Mouse (Mus musculus): ENCODE measurements around the gene Polr2a. TPM values are rescaled to one million over a fixed set of nuclear protein-coding genes. Genes with fewer than 3 reads are reported as not detected.
"Not testable (repeated sequence)": the region's sequence is repeated elsewhere in the genome, so short reads cannot be mapped to it uniquely, and the experiment has no call there.

Polr2a gene
- total RNA-seq, 2 experiments from 2014 or later, result 27.4 to 33.4 TPM

- DNase-seq, result no peak
Observed at GRCm38 (mm10) chr11:69754233-69754632, 4.2 kb downstream of the Polr2a start.

DNA sequence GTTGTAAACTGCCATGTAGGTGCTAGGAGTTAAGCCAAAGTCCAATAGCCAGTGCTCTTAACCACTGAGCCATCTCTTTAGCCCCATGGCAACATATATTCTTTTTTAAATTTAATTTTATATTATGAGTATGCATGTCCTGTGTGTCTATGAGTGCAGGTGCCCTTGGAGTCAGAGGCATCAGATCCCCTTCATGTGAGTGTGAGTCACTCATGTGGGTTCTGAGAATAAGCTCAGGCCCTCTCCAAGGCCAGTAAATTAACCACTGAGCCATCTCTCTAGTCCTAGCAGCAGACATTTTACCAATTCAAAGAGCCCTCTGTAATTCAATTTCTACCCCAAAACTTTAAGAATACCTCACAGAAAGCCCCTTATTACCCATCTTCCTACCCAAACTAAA lies 5.8 kb downstream of the Polr2a start:
- DNase-seq, result no peak

DNA sequence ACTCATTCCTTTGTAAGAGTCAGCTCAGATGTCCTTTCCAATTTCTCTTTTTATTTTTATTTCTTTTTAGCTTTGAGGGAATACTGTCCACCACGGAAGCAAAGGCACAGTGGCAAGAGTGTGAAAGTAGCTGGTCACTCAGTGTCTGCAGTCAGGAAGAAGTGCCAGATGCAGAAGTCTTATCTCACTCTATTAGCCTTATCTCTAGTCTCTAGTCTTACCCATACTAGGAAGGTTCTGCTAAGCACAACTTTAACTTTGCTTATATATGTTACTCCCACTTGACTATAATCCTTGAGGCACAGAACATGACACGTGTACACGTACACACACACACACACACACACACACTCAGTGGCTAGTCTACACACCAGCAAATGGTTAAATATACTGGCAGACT lies 6.8 kb downstream of the Polr2a start:
- no peak for DNase-seq

GRCm38 (mm10) chr11:69731408-69731807 lies 27.0 kb downstream of the Polr2a start:
- DNase-seq, result not testable (repeated sequence)

GRCm38 (mm10) chr11:69729063-69729462 lies 29.4 kb downstream of the Polr2a start:
- DNase-seq, result peak; percentile 43 to 73

DNA sequence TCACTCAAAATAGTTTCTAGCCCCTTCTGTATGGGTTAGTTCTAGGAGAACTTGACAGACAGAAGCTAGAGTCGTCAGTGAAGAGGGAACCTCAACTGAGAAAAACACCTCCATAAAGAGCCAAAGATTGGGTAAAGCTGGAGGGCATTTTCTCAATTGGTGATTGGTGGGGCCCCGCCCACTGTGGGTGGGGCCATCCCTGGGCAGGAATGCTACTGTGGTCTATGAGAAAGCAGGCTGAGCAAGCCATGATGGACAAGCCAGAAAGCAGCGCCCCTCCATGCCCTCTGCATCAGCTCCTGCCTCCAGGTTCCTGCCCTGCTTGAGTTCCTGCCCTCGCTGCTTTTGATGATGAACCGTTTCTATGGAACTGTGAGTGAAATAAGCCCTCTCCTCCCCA lies 32.5 kb downstream of the Polr2a start:
- no peak for DNase-seq

GRCm38 (mm10) chr11:69723074-69723473 lies 35.4 kb downstream of the Polr2a start:
- no peak for DNase-seq

GRCm38 (mm10) chr11:69720852-69721251 lies 37.6 kb downstream of the Polr2a start:
- DNase-seq, result peak in 1 of 2 experiments; percentile 11

- no peak for DNase-seq
Observed at GRCm38 (mm10) chr11:69719423-69719822, 39.0 kb downstream of the Polr2a start.

GRCm38 (mm10) chr11:69718661-69719060 lies 39.8 kb downstream of the Polr2a start:
- DNase-seq, result no peak

GRCm38 (mm10) chr11:69716953-69717352 lies 41.5 kb downstream of the Polr2a start:
- no peak for DNase-seq

DNA sequence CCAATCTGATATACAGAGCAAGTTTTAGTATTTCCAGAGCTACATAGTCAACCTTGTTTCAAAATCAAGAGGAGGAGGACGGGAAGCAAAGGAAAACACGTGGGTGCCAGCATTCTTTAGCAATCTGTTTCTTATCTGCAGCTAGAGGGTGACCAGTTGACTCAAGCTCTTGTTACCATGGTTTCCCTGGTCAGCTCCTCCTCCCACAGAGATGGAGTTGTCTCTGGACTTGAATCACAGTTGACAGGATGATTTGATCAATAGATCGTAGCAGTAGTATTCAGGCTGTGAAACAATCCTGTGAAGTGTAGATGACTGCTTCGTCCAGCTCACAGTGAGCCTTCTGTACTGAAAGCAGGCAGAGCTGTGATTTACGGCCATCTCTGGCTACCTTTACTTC lies 42.5 kb downstream of the Polr2a start:
- DNase-seq, result peak in 1 of 2 experiments; percentile 60

- DNase-seq, result peak; percentile 23 to 64
Observed at GRCm38 (mm10) chr11:69715482-69715881, 43.0 kb downstream of the Polr2a start.

DNA sequence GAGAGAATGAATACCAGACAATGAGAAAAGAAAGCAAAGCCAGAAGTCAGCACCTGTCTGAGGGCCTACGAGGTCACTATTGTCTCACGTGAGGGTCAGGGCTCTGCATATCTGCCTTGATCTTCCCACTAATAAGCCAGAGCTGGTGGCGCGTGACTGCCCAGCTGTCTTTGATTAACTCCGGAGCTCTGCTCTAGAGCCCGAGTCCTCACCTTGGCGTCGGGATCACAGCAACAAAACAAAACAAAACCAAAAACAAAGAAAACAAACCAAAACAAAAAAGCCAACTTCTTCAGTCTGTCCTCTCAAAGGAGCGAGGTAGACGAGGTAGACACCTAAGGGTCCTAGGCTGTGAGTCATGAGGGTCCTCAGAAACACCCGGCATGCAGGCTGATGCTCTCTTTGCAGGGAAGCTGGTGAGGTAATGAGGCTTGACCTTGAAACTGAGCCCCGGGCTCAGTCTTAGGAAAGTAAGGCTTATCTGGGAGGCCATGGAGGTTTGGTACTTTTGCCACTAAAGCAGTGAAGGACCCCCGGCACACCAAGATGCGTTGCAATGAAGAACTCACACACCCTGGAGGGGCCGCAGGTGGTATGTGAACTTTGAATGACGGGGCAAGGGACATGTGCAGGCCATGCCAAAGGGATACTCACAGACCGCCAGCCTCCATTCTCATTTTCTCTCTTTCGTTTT lies 43.7 kb downstream of the Polr2a start:
- DNase-seq, result no peak

DNA sequence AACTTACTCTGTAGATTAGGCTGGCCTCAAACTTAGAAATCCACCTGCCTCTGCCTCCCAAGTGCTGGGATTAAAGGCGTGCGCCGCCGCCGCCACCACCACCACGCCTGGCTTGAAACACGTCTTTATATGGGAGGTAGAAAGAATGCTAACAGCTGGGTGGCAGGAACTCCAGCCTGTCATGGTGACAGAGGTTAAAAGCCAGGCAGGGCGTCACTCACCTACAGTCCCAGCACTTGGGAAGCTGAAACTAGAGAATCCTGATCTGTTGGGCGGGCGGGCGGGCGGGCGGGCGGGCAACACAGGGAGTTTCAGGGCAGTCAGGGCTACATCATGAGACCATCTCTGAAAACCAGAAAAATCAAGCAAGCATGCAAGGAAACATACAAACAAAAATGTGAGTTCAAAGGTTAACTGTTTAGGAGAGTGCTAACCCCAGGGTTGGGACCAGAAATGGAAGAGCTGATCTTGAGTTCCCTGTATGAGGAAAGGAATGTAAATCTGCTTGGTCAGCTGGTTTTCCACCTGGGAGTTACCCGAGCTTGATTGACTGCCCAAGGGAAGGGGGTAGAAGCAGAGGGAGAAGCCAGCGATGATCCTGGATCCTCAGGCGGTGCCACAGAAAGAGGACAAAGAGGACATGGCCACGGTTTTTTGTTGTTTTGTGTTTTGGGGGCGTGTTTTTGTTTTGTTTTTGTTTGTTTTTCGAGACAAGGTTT lies 45.3 kb downstream of the Polr2a start:
- no peak for DNase-seq

- no peak for DNase-seq
Observed at GRCm38 (mm10) chr11:69711082-69711481, 47.4 kb downstream of the Polr2a start.

DNA sequence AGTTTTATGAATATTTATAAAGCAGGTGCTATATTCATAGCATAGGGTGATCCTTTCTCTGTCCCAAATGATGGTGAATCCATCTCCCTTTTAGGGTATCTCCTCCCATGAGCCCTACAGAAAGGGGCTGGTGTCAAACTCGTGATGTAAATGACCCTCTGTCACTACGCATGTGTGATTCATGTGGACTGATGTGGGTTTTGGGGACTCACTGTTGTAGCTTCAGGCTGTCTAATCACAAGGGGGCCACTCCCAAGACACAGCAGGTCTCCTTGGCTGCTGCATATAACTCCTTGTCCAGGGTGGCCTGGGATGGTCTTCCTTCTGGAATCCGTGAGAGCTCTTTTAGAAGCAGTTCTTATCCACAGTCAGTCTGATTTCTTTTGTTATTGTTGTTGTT lies 48.0 kb downstream of the Polr2a start:
- DNase-seq, result no peak

- DNase-seq, result no peak
Observed at GRCm38 (mm10) chr11:69709554-69710446, 48.6 kb downstream of the Polr2a start.

GRCm38 (mm10) chr11:69708614-69709265 lies 49.7 kb downstream of the Polr2a start:
- DNase-seq, result no peak

GRCm38 (mm10) chr11:69707873-69708381 lies 50.5 kb downstream of the Polr2a start:
- DNase-seq, result no peak

GRCm38 (mm10) chr11:69707480-69707847 lies 51.0 kb downstream of the Polr2a start:
- no peak for DNase-seq

Measured in heart, adult 18-20 months (tissue).